ENCODE assay signal across 13 mouse cellular contexts in the genomic region with DNA sequence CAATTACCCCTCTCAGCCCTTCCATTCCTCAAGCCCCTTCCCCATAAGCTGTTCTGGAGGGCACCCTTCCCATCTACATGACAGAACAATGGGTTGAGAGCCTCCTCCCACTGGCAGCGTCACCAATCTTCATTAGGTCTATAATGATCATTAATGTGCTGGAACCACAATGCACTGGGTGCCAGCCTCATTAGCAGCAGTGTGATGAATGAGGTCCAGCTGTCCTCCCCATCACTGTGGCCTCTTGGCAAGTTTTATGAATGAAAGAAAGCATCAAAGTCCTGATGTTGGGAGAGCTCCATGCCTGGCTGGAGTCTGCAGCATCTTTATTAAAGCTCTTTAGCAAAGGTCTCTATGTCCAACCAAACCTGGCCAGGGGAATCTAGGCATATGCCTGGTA.
A peak's percentile ranks its signal among the peaks of the same experiment; 100 is the strongest.
DNase-seq lines count a peak whose midpoint lies in the region; ATAC-seq and TF ChIP-seq lines count a peak whose summit lies in the region.
"Had no signal": no experiment of that assay in that cellular context is flagged by ENCODE, and none has a peak within 500 bp of the region (broad histone marks: within the 10 kb centered on the region; RNA-seq: fewer than 3 reads in every experiment).

No protein-coding gene starts in this region.

- H3K27me3 ChIP-seq in cerebellum, adult 2 months (ENCODE audit: control insufficient read depth, insufficient read depth, low read length) = no peaks in the 10 kb centered on the region; the same call in 1 of the 2 replicates
- no peaks in the 10 kb centered on the region for H3K27me3 ChIP-seq in midbrain, embryonic 13.5 days
- H3K27me3 ChIP-seq in midbrain, embryonic 11.5 days (ENCODE audit: control insufficient read depth, insufficient read depth, low read length) = no peaks in the 10 kb centered on the region
- H3K27me3 ChIP-seq in neural tube, embryonic 14.5 days (ENCODE audit: control insufficient read depth, insufficient read depth, low read length) = no peaks in the 10 kb centered on the region
- H3K27me3 ChIP-seq: embryonic facial prominence, embryonic 12.5 days had no signal

- TF ChIP-seq POLR2A in cerebellum, adult 2 months (IDR thresholded peaks at IDR 0.05; ENCODE audit: borderline replicate concordance, insufficient read depth, low read length) = no peak

- no peak overlapping the region for H3K27ac ChIP-seq in cerebellum, adult 2 months (ENCODE audit: insufficient read depth, low read length)
- H3K27ac ChIP-seq in midbrain, embryonic 13.5 days = no peak overlapping the region
- H3K27ac ChIP-seq in midbrain, embryonic 11.5 days (ENCODE audit: low read depth, low read length) = no peak overlapping the region
- H3K27ac ChIP-seq in neural tube, embryonic 14.5 days (ENCODE audit: low read depth, low read length) = no peak overlapping the region
- H3K27ac ChIP-seq: embryonic facial prominence, embryonic 12.5 days had no signal

- no peaks in the 10 kb centered on the region for H3K9me3 ChIP-seq in midbrain, embryonic 13.5 days
- H3K9me3 ChIP-seq in midbrain, embryonic 11.5 days (ENCODE audit: control insufficient read depth, low read length) = no peaks in the 10 kb centered on the region
- H3K9me3 ChIP-seq in neural tube, embryonic 14.5 days (ENCODE audit: control insufficient read depth, low read length) = no peaks in the 10 kb centered on the region
- H3K9me3 ChIP-seq: embryonic facial prominence, embryonic 12.5 days; G1E had no signal

- H3K4me2 ChIP-seq in midbrain, embryonic 13.5 days (replicated peaks) = no peak overlapping the region
- no peak overlapping the region for H3K4me2 ChIP-seq in midbrain, embryonic 11.5 days
- H3K4me2 ChIP-seq in neural tube, embryonic 14.5 days (ENCODE audit: low read depth, low read length) = no peak overlapping the region
- H3K4me2 ChIP-seq: embryonic facial prominence, embryonic 12.5 days had no signal

- H3K9ac ChIP-seq in midbrain, embryonic 13.5 days (replicated peaks) = no peak overlapping the region
- H3K9ac ChIP-seq in midbrain, embryonic 11.5 days (ENCODE audit: low read length) = no peak overlapping the region
- H3K9ac ChIP-seq in neural tube, embryonic 14.5 days (replicated peaks; ENCODE audit: low read depth, low read length) = no peak overlapping the region
- H3K9ac ChIP-seq: embryonic facial prominence, embryonic 12.5 days had no signal

- TF ChIP-seq CTCF in cerebellum, adult 2 months (IDR thresholded peaks at IDR 0.05; ENCODE audit: borderline replicate concordance, insufficient read depth, low read depth, low read length) = no peak

- peak; percentile 43 to 63 for DNase-seq in cerebellum, postnatal 10 days
- DNase-seq in cerebellum, adult 2 months = no peak
- no peak for DNase-seq in midbrain, embryonic 11.5 days (ENCODE audit: low spot score, missing footprints)
- DNase-seq in frontal cortex, adult 2 months (ENCODE audit: extremely low spot score in 1 of 2, low spot score in 1 of 2) = peak; percentile 13 to 28
- DNase-seq in urinary bladder, postnatal 25 days (ENCODE audit: low spot score) = no peak
- DNase-seq in thymus, postnatal 4 days = no peak
- DNase-seq: heart, adult 18-20 months; thymus, postnatal 14 days had no signal

- peaks cover 4% of the 10 kb centered on the region; the same call in 1 of the 2 replicates for H3K4me1 ChIP-seq in cerebellum, adult 2 months (ENCODE audit: control insufficient read depth, insufficient read depth, low read length)
- no peaks in the 10 kb centered on the region for H3K4me1 ChIP-seq in midbrain, embryonic 13.5 days (replicated peaks)
- H3K4me1 ChIP-seq in midbrain, embryonic 11.5 days (ENCODE audit: control insufficient read depth, insufficient read depth, low read length) = no peaks in the 10 kb centered on the region
- no peaks in the 10 kb centered on the region for H3K4me1 ChIP-seq in neural tube, embryonic 14.5 days (ENCODE audit: control insufficient read depth, insufficient read depth, low read length)
- H3K4me1 ChIP-seq: embryonic facial prominence, embryonic 12.5 days had no signal

- no peak overlapping the region for H3K4me3 ChIP-seq in cerebellum, adult 2 months (replicated peaks; ENCODE audit: insufficient read depth, low read depth, low read length)
- H3K4me3 ChIP-seq in midbrain, embryonic 13.5 days (replicated peaks) = no peak overlapping the region
- H3K4me3 ChIP-seq in midbrain, embryonic 11.5 days (ENCODE audit: low read depth, low read length) = no peak overlapping the region
- no peak overlapping the region for H3K4me3 ChIP-seq in neural tube, embryonic 14.5 days (ENCODE audit: low read depth, low read length)
- H3K4me3 ChIP-seq: embryonic facial prominence, embryonic 12.5 days had no signal

- no peaks in the 10 kb centered on the region for H3K36me3 ChIP-seq in midbrain, embryonic 13.5 days
- H3K36me3 ChIP-seq in midbrain, embryonic 11.5 days (ENCODE audit: control insufficient read depth, insufficient read depth, low read length) = no peaks in the 10 kb centered on the region
- no peaks in the 10 kb centered on the region for H3K36me3 ChIP-seq in neural tube, embryonic 14.5 days (ENCODE audit: control insufficient read depth, insufficient read depth, low read length)
- H3K36me3 ChIP-seq: embryonic facial prominence, embryonic 12.5 days; G1E had no signal

- WGBS in cerebellum, adult 2 months = 9% methylated on average over 1 of the region's 1 CpGs
- WGBS in midbrain, embryonic 13.5 days = 63% methylated on average over 1 of the region's 1 CpGs
- 77% methylated on average over 1 of the region's 1 CpGs for WGBS in midbrain, embryonic 11.5 days
- 7% methylated on average over 1 of the region's 1 CpGs for WGBS in neural tube, embryonic 14.5 days

- 0 out of 2 replicates have a peak, but pooled peaks have one; percentile 43 for ATAC-seq in midbrain, embryonic 13.5 days
- no peak for ATAC-seq in midbrain, embryonic 11.5 days (ENCODE audit: low FRiP score)
- peak; percentile 77 for ATAC-seq in neural tube, embryonic 14.5 days (ENCODE audit: low read depth)
- ATAC-seq: activated CD4-positive, CD25-positive, alpha-beta regulatory T cell, adult 4 months had no signal

Comparison
In these comparisons a context has a peak if more than half of its experiments do, and no peak if none do; other contexts are left out.
1. DNase-seq: peak in cerebellum, postnatal 10 days (2 of 2) and frontal cortex, adult 2 months (2 of 2); none in cerebellum, adult 2 months (0 of 2), midbrain, embryonic 11.5 days (single experiment), urinary bladder, postnatal 25 days (single experiment) and thymus, postnatal 4 days (single experiment).